Mouse (Mus musculus) ES-E14 (cell line): ENCODE data around the gene Asic1.

ENCODE experiments used
- CHD2 ChIP-seq: IDR thresholded peaks from 2 replicates; pipeline ENCODE4 v1.6.1; 2014; ENCODE audit warnings: mild to moderate bottlenecking, low read depth, low read length, inconsistent platforms
- HCFC1 ChIP-seq: IDR thresholded peaks from 2 replicates; pipeline ENCODE4 v1.6.1; 2012; ENCODE audit warnings: low read length, inconsistent platforms, borderline replicate concordance; ENCODE audit not compliant: insufficient read depth
- MAFK ChIP-seq: IDR thresholded peaks from 2 replicates; pipeline ENCODE4 v1.6.1; 2014; ENCODE audit warnings: mild to moderate bottlenecking, low read depth, low read length, inconsistent platforms; ENCODE audit not compliant: insufficient read depth
- ZC3H11A ChIP-seq: IDR thresholded peaks from 2 replicates; pipeline ENCODE4 v1.6.1; 2012; ENCODE audit warnings: low read depth, mild to moderate bottlenecking, inconsistent platforms, low read length, borderline replicate concordance
- ZNF384 ChIP-seq: IDR thresholded peaks from 2 replicates; pipeline ENCODE4 v1.6.1; 2012; ENCODE audit warnings: low read depth, low read length, inconsistent platforms

GRCm38 (mm10) chr15:99658437-99658836 lies 11.7 kb upstream of the Asic1 start:
- TF ChIP-seq ZNF384 (no peak), MAFK (no peak), CHD2 (no peak), HCFC1 (no peak), ZC3H11A (no peak)
